Mouse (Mus musculus) ES-E14 (cell line): ENCODE results near the gene Erc2.

ENCODE experiments used
- CHD2 ChIP-seq: IDR thresholded peaks from 2 replicates; pipeline ENCODE4 v1.6.1; 2014; ENCODE audit warnings: mild to moderate bottlenecking, low read depth, low read length, inconsistent platforms
- ZNF384 ChIP-seq: IDR thresholded peaks from 2 replicates; pipeline ENCODE4 v1.6.1; 2012; ENCODE audit warnings: low read depth, low read length, inconsistent platforms

GRCm38 (mm10) chr14:28506376-28506831 lies 884.2 kb downstream of the Erc2 start:
- TF ChIP-seq CHD2, result no peak
- no peak for TF ChIP-seq ZNF384
